9 mouse cellular contexts compared by ENCODE assay signal in the genomic region with DNA sequence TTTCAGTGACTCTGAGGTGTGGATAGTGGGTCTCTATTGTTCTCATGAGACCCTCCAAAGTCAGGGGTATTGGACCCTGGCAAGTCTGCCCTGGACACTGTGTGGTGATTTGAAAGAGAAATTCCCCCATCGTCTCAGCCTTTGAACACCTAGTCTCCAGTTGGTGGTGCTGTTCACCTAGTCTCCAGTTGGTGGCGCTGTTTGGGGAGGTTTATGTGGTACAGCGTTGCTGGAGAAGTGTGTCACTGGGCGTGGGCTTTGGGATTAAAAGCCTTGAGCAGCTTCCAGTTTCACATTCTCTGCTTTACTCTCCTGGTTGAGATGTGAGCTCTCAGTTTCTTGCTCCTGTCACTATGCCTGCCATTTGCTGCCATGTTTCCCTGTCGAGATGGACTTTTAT. TPM values are rescaled to one million over a fixed set of nuclear protein-coding genes. Genes with fewer than 3 reads are reported as not detected.
DNase-seq lines count a peak whose midpoint lies in the region; ATAC-seq and TF ChIP-seq lines count a peak whose summit lies in the region.
"Had no signal": no experiment of that assay in that cellular context is flagged by ENCODE, and none has a peak within 500 bp of the region (broad histone marks: within the 10 kb centered on the region; RNA-seq: fewer than 3 reads in every experiment).

No protein-coding gene starts in this region.

- H3K27ac ChIP-seq in heart, adult 2 months, result no peak overlapping the region
- H3K27ac ChIP-seq in stomach, embryonic 16.5 days (ENCODE audit: low read length), result 0 out of 2 replicates have a peak overlapping the region, but pooled peaks have one; percentile 44
- H3K27ac ChIP-seq: limb, embryonic 12.5 days had no signal

- H3K4me1 ChIP-seq in heart, adult 2 months (ENCODE audit: control insufficient read depth, insufficient read depth, low read length), result peaks cover 16% of the 10 kb centered on the region
- H3K4me1 ChIP-seq in megakaryocyte, embryonic 14.5 days, result peaks cover 48% of the 10 kb centered on the region
- H3K4me1 ChIP-seq in stomach, embryonic 16.5 days (ENCODE audit: control insufficient read depth, insufficient read depth, low read length), result peaks cover 15% of the 10 kb centered on the region
- H3K4me1 ChIP-seq: limb, embryonic 12.5 days had no signal

- H3K79me2 ChIP-seq in heart, adult 2 months (replicated peaks; ENCODE audit: control insufficient read depth, insufficient read depth, low read length), result no peaks in the 10 kb centered on the region

- TF ChIP-seq CTCF in heart, adult 2 months (IDR thresholded peaks at IDR 0.05), result peak; percentile 80

- TF ChIP-seq EP300 in heart, adult 2 months (IDR thresholded peaks at IDR 0.05; ENCODE audit: insufficient read depth, low read depth, low read length), result 0 out of 2 replicates have a peak, but pooled peaks have one; percentile 57

- intact Hi-C loops in heart, adult 2 months (cut with DNase I), result no loop called here
- intact Hi-C loops in heart, postnatal 25 days (cut with DNase I), result loop anchor here (2.0 kb wide), 1 partner anchor 114 kb away; no protein-coding TSS in a partner anchor

- 0 out of 2 replicates have a peak, but pooled peaks have one; percentile 27 for TF ChIP-seq POLR2A in heart, adult 2 months (IDR thresholded peaks at IDR 0.05; ENCODE audit: insufficient read depth, low read depth, low read length)

- WGBS in heart, adult 2 months, result 27% methylated on average over 5 of the region's 5 CpGs
- 27% methylated on average over 5 of the region's 5 CpGs for WGBS in stomach, embryonic 16.5 days

- no peaks in the 10 kb centered on the region for H3K27me3 ChIP-seq in heart, adult 2 months (ENCODE audit: control insufficient read depth, insufficient read depth, low read length)
- peaks cover 61% of the 10 kb centered on the region for H3K27me3 ChIP-seq in megakaryocyte, embryonic 14.5 days (replicated peaks)
- no peaks in the 10 kb centered on the region for H3K27me3 ChIP-seq in stomach, embryonic 16.5 days (ENCODE audit: control insufficient read depth, insufficient read depth, low read length)
- H3K27me3 ChIP-seq: limb, embryonic 12.5 days had no signal

- H3K4me3 ChIP-seq in heart, adult 2 months, result no peak overlapping the region
- peak overlapping the region; percentile 80 for H3K4me3 ChIP-seq in megakaryocyte, embryonic 14.5 days (replicated peaks)
- no peak overlapping the region for H3K4me3 ChIP-seq in stomach, embryonic 16.5 days (replicated peaks; ENCODE audit: low read length)
- H3K4me3 ChIP-seq: limb, embryonic 12.5 days had no signal

- no peak overlapping the region for H3K9ac ChIP-seq in heart, adult 2 months (ENCODE audit: low read depth, low read length)
- H3K9ac ChIP-seq in stomach, embryonic 16.5 days (ENCODE audit: low read length), result no peak overlapping the region
- H3K9ac ChIP-seq: limb, embryonic 12.5 days had no signal

- H3K9me3 ChIP-seq in megakaryocyte, embryonic 14.5 days, result no peaks in the 10 kb centered on the region
- H3K9me3 ChIP-seq in stomach, embryonic 16.5 days (replicated peaks; ENCODE audit: control insufficient read depth, low read length), result no peaks in the 10 kb centered on the region
- H3K9me3 ChIP-seq: limb, embryonic 12.5 days had no signal

- DNase-seq in heart, adult 2 months, result peak; percentile 38 to 60
- DNase-seq in heart, postnatal 25 days (ENCODE audit: low spot score), result no peak
- DNase-seq in brain, adult 2 months (ENCODE audit: low read depth, low spot score), result peak; percentile 79
- peak; percentile 15 to 38 for DNase-seq in layer of hippocampus, adult 8-10 months (ENCODE audit: low spot score in 2 of 2)

- H3K36me3 ChIP-seq in heart, adult 2 months (ENCODE audit: control insufficient read depth, insufficient read depth, low read length), result no peaks in the 10 kb centered on the region
- H3K36me3 ChIP-seq in megakaryocyte, embryonic 14.5 days (replicated peaks; ENCODE audit: low read length), result no peaks in the 10 kb centered on the region
- H3K36me3 ChIP-seq in stomach, embryonic 16.5 days (ENCODE audit: control insufficient read depth, insufficient read depth, low read length), result no peaks in the 10 kb centered on the region
- H3K36me3 ChIP-seq: limb, embryonic 12.5 days had no signal

- ATAC-seq in CD4-positive, CD25-positive, alpha-beta regulatory T cell, adult 4 months, result peak; percentile 49
- peak; percentile 59; the same call in 1 of the 2 replicates for ATAC-seq in frontal cortex, adult (ENCODE audit: low TSS enrichment)
- ATAC-seq in stomach, embryonic 16.5 days (ENCODE audit: insufficient read depth, low FRiP score), result no peak

- no peak overlapping the region for H3K4me2 ChIP-seq in stomach, embryonic 16.5 days (ENCODE audit: low read depth, low read length)
- H3K4me2 ChIP-seq: limb, embryonic 12.5 days had no signal

RNA-seq across cellular contexts. Expression of a gene that starts 28.1 kb away (rescaled TPM):
- total RNA-seq in heart, adult 2 months (2021), result 100 to 1,000 TPM; 132 to 142 TPM
- 77.1 and 81.6 TPM in 2 replicates for polyA plus RNA-seq in heart, adult 2 months (2012; rRNA removed)
- 100 to 1,000 TPM; 149 to 151 TPM for total RNA-seq in heart, postnatal 25 days (2021)
- 10 to 100 TPM; 21.3 to 29.6 TPM for polyA plus RNA-seq in CD4-positive, CD25-positive, alpha-beta regulatory T cell, adult 4 months (2017; shearing (Covaris generic))
- 100 to 1,000 TPM; 265 to 273 (median 269) TPM for total RNA-seq in layer of hippocampus, adult 8-10 months (2022)
- polyA plus RNA-seq in megakaryocyte, embryonic 14.5 days (2012; ENCODE audit: insufficient read depth, low replicate concordance), result 18.0 and 37.2 TPM in 2 replicates
- 45.6 and 46.7 TPM in 2 replicates for polyA plus RNA-seq in stomach, embryonic 16.5 days (2015; fragmentation: Nextera tagmentation; extraction: Ambion mirVana)

RNA-seq across cellular contexts. Expression of a gene that starts 39.9 kb away (rescaled TPM):
- not detected for total RNA-seq in heart, adult 2 months (2021)
- polyA plus RNA-seq in heart, adult 2 months (2012; rRNA removed), result not detected in 2 replicates
- not detected for total RNA-seq in heart, postnatal 25 days (2021)
- not detected for polyA plus RNA-seq in CD4-positive, CD25-positive, alpha-beta regulatory T cell, adult 4 months (2017; shearing (Covaris generic))
- total RNA-seq in layer of hippocampus, adult 8-10 months (2022), result not detected
- not detected in 2 replicates for polyA plus RNA-seq in megakaryocyte, embryonic 14.5 days (2012; ENCODE audit: insufficient read depth, low replicate concordance)
- not detected in 2 replicates for polyA plus RNA-seq in stomach, embryonic 16.5 days (2015; fragmentation: Nextera tagmentation; extraction: Ambion mirVana)
- polyA plus RNA-seq: limb, embryonic 12.5 days had no signal

RNA-seq across cellular contexts. Expression of a gene that starts 57.0 kb away (rescaled TPM):
- total RNA-seq in heart, adult 2 months (2021), result not detected
- not detected in 2 replicates for polyA plus RNA-seq in heart, adult 2 months (2012; rRNA removed)
- total RNA-seq in heart, postnatal 25 days (2021), result not detected
- polyA plus RNA-seq in CD4-positive, CD25-positive, alpha-beta regulatory T cell, adult 4 months (2017; shearing (Covaris generic)), result not detected
- total RNA-seq in layer of hippocampus, adult 8-10 months (2022), result not detected
- polyA plus RNA-seq in megakaryocyte, embryonic 14.5 days (2012; ENCODE audit: insufficient read depth, low replicate concordance), result 2.2 TPM in 1 of 2 replicates, not detected in the other
- polyA plus RNA-seq in stomach, embryonic 16.5 days (2015; fragmentation: Nextera tagmentation; extraction: Ambion mirVana), result not detected in 2 replicates
- polyA plus RNA-seq: limb, embryonic 12.5 days had no signal
